Mouse (Mus musculus): ENCODE data around the gene Wdr72. TPM values are rescaled to one million over a fixed set of nuclear protein-coding genes. Genes with fewer than 3 reads are reported as not detected.
A peak's percentile ranks its signal among the peaks of the same experiment; 100 is the strongest.

Wdr72 gene
- total and polyA plus RNA-seq, 2 experiments from 2014 or later = 0.05 to 0.22 TPM

GRCm38 (mm10) chr9:74277752-74278385 is 167.7 kb downstream of the Wdr72 start:
- H3K4me2 ChIP-seq (ENCODE audit: low read depth) = no peak overlapping the region; the same call in 1 of the 2 replicates
- WGBS = 21% methylated on average over 14 of the region's 14 CpGs
- H3K27me3 ChIP-seq (ENCODE audit: insufficient read depth, low read length) = no peaks in the 10 kb centered on the region
- no peak overlapping the region for H3K4me3 ChIP-seq (ENCODE audit: low read depth, low read length)
- no peaks in the 10 kb centered on the region for H3K4me1 ChIP-seq (ENCODE audit: insufficient read depth)
- no peak for TF ChIP-seq CTCF (IDR thresholded peaks at IDR 0.05; ENCODE audit: low read depth)
- no peaks in the 10 kb centered on the region for H3K36me3 ChIP-seq (ENCODE audit: insufficient read depth)
- H3K9ac ChIP-seq = no peak overlapping the region
- no peaks in the 10 kb centered on the region for H3K9me3 ChIP-seq (ENCODE audit: low read length)
- DNase-seq (peak; percentile 45), ATAC-seq (peak; percentile 50)
- no peak overlapping the region for H3K27ac ChIP-seq (ENCODE audit: low read depth, low read length)

- Histone ChIP-seq H3K9me3 (ENCODE audit: low read length) (no peaks in the 10 kb centered on the region), H3K36me3 (ENCODE audit: insufficient read depth) (no peaks in the 10 kb centered on the region), H3K27me3 (ENCODE audit: insufficient read depth, low read length) (no peaks in the 10 kb centered on the region), H3K4me1 (ENCODE audit: insufficient read depth) (no peaks in the 10 kb centered on the region), H3K27ac (ENCODE audit: low read depth, low read length) (no peak overlapping the region), H3K4me2 (ENCODE audit: low read depth) (no peak overlapping the region), H3K4me3 (ENCODE audit: low read depth, low read length) (no peak overlapping the region), H3K9ac (no peak overlapping the region)
- ATAC-seq = no peak
- no peak for TF ChIP-seq CTCF (IDR thresholded peaks at IDR 0.05; ENCODE audit: low read depth)
- no peak for DNase-seq
- 13% methylated on average over 3 of the region's 3 CpGs for WGBS
These were observed 171.9 kb downstream of the Wdr72 start for GRCm38 (mm10) chr9:74282072-74282471.

GRCm38 (mm10) chr9:74286210-74286609 is 176.1 kb downstream of the Wdr72 start:
- WGBS = 61% methylated on average over 2 of the region's 2 CpGs
- Histone ChIP-seq H3K4me3 (ENCODE audit: low read depth, low read length) (no peak overlapping the region), H3K9me3 (ENCODE audit: low read length) (no peaks in the 10 kb centered on the region), H3K4me2 (ENCODE audit: low read depth) (no peak overlapping the region), H3K4me1 (ENCODE audit: insufficient read depth) (no peaks in the 10 kb centered on the region), H3K9ac (no peak overlapping the region), H3K27ac (ENCODE audit: low read depth, low read length) (no peak overlapping the region), H3K36me3 (ENCODE audit: insufficient read depth) (no peaks in the 10 kb centered on the region), H3K27me3 (ENCODE audit: insufficient read depth, low read length) (no peaks in the 10 kb centered on the region)
- no peak for ATAC-seq
- DNase-seq = peak; percentile 62
- TF ChIP-seq CTCF (IDR thresholded peaks at IDR 0.05; ENCODE audit: low read depth) = peak; percentile 62

GRCm38 (mm10) chr9:74294479-74294878 is 184.3 kb downstream of the Wdr72 start:
- Histone ChIP-seq H3K27me3 (ENCODE audit: insufficient read depth, low read length) (no peaks in the 10 kb centered on the region), H3K4me2 (ENCODE audit: low read depth) (no peak overlapping the region), H3K9me3 (ENCODE audit: low read length) (no peaks in the 10 kb centered on the region), H3K4me1 (ENCODE audit: insufficient read depth) (no peaks in the 10 kb centered on the region), H3K27ac (ENCODE audit: low read depth, low read length) (no peak overlapping the region), H3K4me3 (ENCODE audit: low read depth, low read length) (no peak overlapping the region), H3K9ac (no peak overlapping the region), H3K36me3 (ENCODE audit: insufficient read depth) (no peaks in the 10 kb centered on the region)
- WGBS = 86% methylated on average over 3 of the region's 3 CpGs
- DNase-seq (no peak), ATAC-seq (no peak)
- no peak for TF ChIP-seq CTCF (IDR thresholded peaks at IDR 0.05; ENCODE audit: low read depth)

GRCm38 (mm10) chr9:74318771-74319170 is 208.6 kb downstream of the Wdr72 start:
- H3K9me3 ChIP-seq (ENCODE audit: low read length) = no peaks in the 10 kb centered on the region
- no peaks in the 10 kb centered on the region for H3K36me3 ChIP-seq (ENCODE audit: insufficient read depth)
- no peak overlapping the region for H3K9ac ChIP-seq
- no peak for TF ChIP-seq CTCF (IDR thresholded peaks at IDR 0.05; ENCODE audit: low read depth)
- no peak overlapping the region for H3K4me2 ChIP-seq (ENCODE audit: low read depth)
- no peaks in the 10 kb centered on the region for H3K27me3 ChIP-seq (ENCODE audit: insufficient read depth, low read length)
- DNase-seq (no peak), ATAC-seq (no peak)
- 93% methylated on average over 1 of the region's 1 CpGs for WGBS
- no peak overlapping the region for H3K4me3 ChIP-seq (ENCODE audit: low read depth, low read length)
- no peaks in the 10 kb centered on the region for H3K4me1 ChIP-seq (ENCODE audit: insufficient read depth)
- no peak overlapping the region for H3K27ac ChIP-seq (ENCODE audit: low read depth, low read length)

GRCm38 (mm10) chr9:74324089-74324924 is 214.2 kb downstream of the Wdr72 start:
- no peak for ATAC-seq
- H3K4me1 ChIP-seq (ENCODE audit: insufficient read depth) = no peaks in the 10 kb centered on the region
- no peak for TF ChIP-seq CTCF (IDR thresholded peaks at IDR 0.05; ENCODE audit: low read depth)
- no peaks in the 10 kb centered on the region for H3K9me3 ChIP-seq (ENCODE audit: low read length)
- H3K4me2 ChIP-seq (ENCODE audit: low read depth) = no peak overlapping the region
- H3K27me3 ChIP-seq (ENCODE audit: insufficient read depth, low read length) = no peaks in the 10 kb centered on the region
- no peak overlapping the region for H3K27ac ChIP-seq (ENCODE audit: low read depth, low read length)
- H3K9ac ChIP-seq = no peak overlapping the region
- 56% methylated on average over 11 of the region's 11 CpGs for WGBS
- no peaks in the 10 kb centered on the region for H3K36me3 ChIP-seq (ENCODE audit: insufficient read depth)
- H3K4me3 ChIP-seq (ENCODE audit: low read depth, low read length) = no peak overlapping the region
- no peak for DNase-seq

GRCm38 (mm10) chr9:74324925-74325295 is 214.8 kb downstream of the Wdr72 start:
- Histone ChIP-seq H3K9me3 (ENCODE audit: low read length) (no peaks in the 10 kb centered on the region), H3K9ac (no peak overlapping the region), H3K27me3 (ENCODE audit: insufficient read depth, low read length) (no peaks in the 10 kb centered on the region), H3K36me3 (ENCODE audit: insufficient read depth) (no peaks in the 10 kb centered on the region), H3K4me3 (ENCODE audit: low read depth, low read length) (no peak overlapping the region), H3K4me2 (ENCODE audit: low read depth) (no peak overlapping the region), H3K4me1 (ENCODE audit: insufficient read depth) (no peaks in the 10 kb centered on the region), H3K27ac (ENCODE audit: low read depth, low read length) (no peak overlapping the region)
- WGBS = 15% methylated on average over 3 of the region's 3 CpGs
- DNase-seq = no peak
- no peak for ATAC-seq
- no peak for TF ChIP-seq CTCF (IDR thresholded peaks at IDR 0.05; ENCODE audit: low read depth)
